Mouse (Mus musculus): ENCODE measurements around the gene Cavin4. TPM values are rescaled to one million over a fixed set of nuclear protein-coding genes. Genes with fewer than 3 reads are reported as not detected.
A peak's percentile ranks its signal among the peaks of the same experiment; 100 is the strongest.
"Not testable (repeated sequence)": the region's sequence is repeated elsewhere in the genome, so short reads cannot be mapped to it uniquely, and the experiment has no call there.

Gene Cavin4
- total and polyA plus RNA-seq, 3 experiments: 0.11 TPM; not detected in 2

- no peak for ATAC-seq (ENCODE audit: extremely low read depth, insufficient number of reproducible peaks, low FRiP score, poor library complexity, severe bottlenecking)
Observed at GRCm38 (mm10) chr4:48680214-48680613, 16.9 kb downstream of the Cavin4 start.

GRCm38 (mm10) chr4:48680648-48681343 is 17.5 kb downstream of the Cavin4 start:
- DNase-seq (ENCODE audit: low spot score) (peak; percentile 4), ATAC-seq (ENCODE audit: extremely low read depth, insufficient number of reproducible peaks, low FRiP score, poor library complexity, severe bottlenecking) (no peak)
- Histone ChIP-seq H3K36me3 (replicated peaks) (no peaks in the 10 kb centered on the region), H3K4me3 (ENCODE audit: low read depth, low read length) (no peak overlapping the region), H3K27me3 (ENCODE audit: insufficient read depth, low read length) (no peaks in the 10 kb centered on the region), H3K9me3 (replicated peaks) (peaks cover 34% of the 10 kb centered on the region), H3K4me1 (ENCODE audit: insufficient read depth, low read depth, low read length) (no peaks in the 10 kb centered on the region)
- TF ChIP-seq GATA1 (IDR thresholded peaks at IDR 0.05; ENCODE audit: borderline replicate concordance, low read length): no peak
- 0 out of 2 replicates have a peak, but pooled peaks have one; percentile 8 for TF ChIP-seq CTCF (IDR thresholded peaks at IDR 0.05; ENCODE audit: low read depth, low read length)

More at GRCm38 (mm10) chr4:48680214-48680613, 16.9 kb downstream of the Cavin4 start:
- Histone ChIP-seq H3K4me1 (ENCODE audit: insufficient read depth, low read depth, low read length) (no peaks in the 10 kb centered on the region), H3K27me3 (ENCODE audit: insufficient read depth, low read length) (no peaks in the 10 kb centered on the region), H3K4me3 (ENCODE audit: low read depth, low read length) (no peak overlapping the region), H3K9me3 (replicated peaks) (peaks cover 35% of the 10 kb centered on the region), H3K36me3 (replicated peaks) (no peaks in the 10 kb centered on the region)
- no peak for TF ChIP-seq POLR2AphosphoS5 (IDR thresholded peaks at IDR 0.05; ENCODE audit: insufficient replicate concordance, low read depth, low read length)
- no peak for TF ChIP-seq TAL1 (conservative IDR thresholded peaks at IDR 0.05; ENCODE audit: low read depth, low read length)
- no peak for TF ChIP-seq GATA2 (IDR thresholded peaks at IDR 0.05; ENCODE audit: borderline replicate concordance, low read depth, low read length)
- no peak for TF ChIP-seq GATA1 (IDR thresholded peaks at IDR 0.05; ENCODE audit: borderline replicate concordance, low read length)
- no peak for TF ChIP-seq CTCF (IDR thresholded peaks at IDR 0.05; ENCODE audit: low read depth, low read length)
- no peak for DNase-seq (ENCODE audit: low spot score)

DNA sequence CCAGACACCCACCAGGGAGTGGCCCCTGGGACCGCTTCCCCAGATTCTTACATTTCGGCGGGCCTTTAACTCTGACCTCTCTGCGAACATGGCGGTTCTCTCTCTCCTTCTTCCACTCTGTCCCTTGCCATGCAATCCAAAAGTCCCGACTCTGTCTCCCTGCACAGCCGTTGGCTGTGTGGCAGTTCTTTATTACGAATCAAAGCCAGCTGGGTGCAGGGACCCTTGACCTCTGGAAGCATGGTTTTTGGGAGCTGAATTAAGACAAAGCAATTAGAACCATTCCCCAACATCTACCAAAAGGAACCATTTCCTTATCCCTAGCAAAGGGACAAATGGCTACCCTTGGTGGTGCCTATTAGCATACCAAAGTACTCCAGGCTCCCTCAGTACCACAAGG is 19.8 kb downstream of the Cavin4 start:
- no peaks in the 10 kb centered on the region for H3K4me1 ChIP-seq (ENCODE audit: insufficient read depth, low read depth, low read length)

GRCm38 (mm10) chr4:48683633-48684209 is 20.4 kb downstream of the Cavin4 start:
- H3K9me3 ChIP-seq (replicated peaks): peaks cover 30% of the 10 kb centered on the region
- not testable (repeated sequence) for H3K4me1 ChIP-seq (ENCODE audit: insufficient read depth, low read depth, low read length); ATAC-seq (ENCODE audit: extremely low read depth, insufficient number of reproducible peaks, low FRiP score, poor library complexity, severe bottlenecking); DNase-seq (ENCODE audit: low spot score); H3K27me3 ChIP-seq (ENCODE audit: insufficient read depth, low read length); H3K36me3 ChIP-seq (replicated peaks); H3K4me3 ChIP-seq (ENCODE audit: low read depth, low read length)

More for the DNA sequence above, 19.8 kb downstream of the Cavin4 start:
- Histone ChIP-seq H3K27me3 (ENCODE audit: insufficient read depth, low read length) (no peaks in the 10 kb centered on the region), H3K9me3 (replicated peaks) (peaks cover 27% of the 10 kb centered on the region), H3K4me3 (ENCODE audit: low read depth, low read length) (no peak overlapping the region), H3K36me3 (replicated peaks) (no peaks in the 10 kb centered on the region)
- ATAC-seq (ENCODE audit: extremely low read depth, insufficient number of reproducible peaks, low FRiP score, poor library complexity, severe bottlenecking): no peak
- DNase-seq (ENCODE audit: low spot score): no peak
- TF ChIP-seq CTCF (IDR thresholded peaks at IDR 0.05; ENCODE audit: low read depth, low read length) (no peak), POLR2AphosphoS5 (IDR thresholded peaks at IDR 0.05; ENCODE audit: insufficient replicate concordance, low read depth, low read length) (no peak), GATA1 (IDR thresholded peaks at IDR 0.05; ENCODE audit: borderline replicate concordance, low read length) (no peak), GATA2 (IDR thresholded peaks at IDR 0.05; ENCODE audit: borderline replicate concordance, low read depth, low read length) (no peak), TAL1 (conservative IDR thresholded peaks at IDR 0.05; ENCODE audit: low read depth, low read length) (no peak)

- TF ChIP-seq CTCF (IDR thresholded peaks at IDR 0.05; ENCODE audit: low read depth, low read length) (no peak), GATA1 (IDR thresholded peaks at IDR 0.05; ENCODE audit: borderline replicate concordance, low read length) (no peak), GATA2 (IDR thresholded peaks at IDR 0.05; ENCODE audit: borderline replicate concordance, low read depth, low read length) (no peak), TAL1 (conservative IDR thresholded peaks at IDR 0.05; ENCODE audit: low read depth, low read length) (no peak), POLR2AphosphoS5 (IDR thresholded peaks at IDR 0.05; ENCODE audit: insufficient replicate concordance, low read depth, low read length) (no peak)
- Histone ChIP-seq H3K36me3 (replicated peaks) (no peaks in the 10 kb centered on the region), H3K9me3 (replicated peaks) (peaks cover 30% of the 10 kb centered on the region), H3K4me1 (ENCODE audit: insufficient read depth, low read depth, low read length) (no peaks in the 10 kb centered on the region), H3K27me3 (ENCODE audit: insufficient read depth, low read length) (no peaks in the 10 kb centered on the region), H3K4me3 (ENCODE audit: low read depth, low read length) (no peak overlapping the region)
- ATAC-seq (ENCODE audit: extremely low read depth, insufficient number of reproducible peaks, low FRiP score, poor library complexity, severe bottlenecking) (no peak), DNase-seq (ENCODE audit: low spot score) (no peak)
Observed at GRCm38 (mm10) chr4:48684593-48685187, 21.4 kb downstream of the Cavin4 start.

- no peak for DNase-seq (ENCODE audit: low spot score)
Observed at GRCm38 (mm10) chr4:48688148-48688547, 24.8 kb downstream of the Cavin4 start.

More at GRCm38 (mm10) chr4:48688148-48688547, 24.8 kb downstream of the Cavin4 start:
- Histone ChIP-seq H3K9me3 (replicated peaks) (peaks cover 39% of the 10 kb centered on the region), H3K4me1 (ENCODE audit: insufficient read depth, low read depth, low read length) (no peaks in the 10 kb centered on the region), H3K36me3 (replicated peaks) (no peaks in the 10 kb centered on the region), H3K4me3 (ENCODE audit: low read depth, low read length) (no peak overlapping the region), H3K27me3 (ENCODE audit: insufficient read depth, low read length) (no peaks in the 10 kb centered on the region)
- TF ChIP-seq TAL1 (conservative IDR thresholded peaks at IDR 0.05; ENCODE audit: low read depth, low read length): no peak
- TF ChIP-seq GATA1 (IDR thresholded peaks at IDR 0.05; ENCODE audit: borderline replicate concordance, low read length): no peak
- no peak for TF ChIP-seq CTCF (IDR thresholded peaks at IDR 0.05; ENCODE audit: low read depth, low read length)
- TF ChIP-seq POLR2AphosphoS5 (IDR thresholded peaks at IDR 0.05; ENCODE audit: insufficient replicate concordance, low read depth, low read length): no peak
- TF ChIP-seq GATA2 (IDR thresholded peaks at IDR 0.05; ENCODE audit: borderline replicate concordance, low read depth, low read length): no peak
- no peak for ATAC-seq (ENCODE audit: extremely low read depth, insufficient number of reproducible peaks, low FRiP score, poor library complexity, severe bottlenecking)

All from G1E (cell line).